Mouse (Mus musculus): ENCODE measurements around the gene Gp9. TPM values are rescaled to one million over a fixed set of nuclear protein-coding genes. Genes with fewer than 3 reads are reported as not detected.

Gene Gp9
- total RNA-seq, 2 experiments from 2014 or later, result 0.80 to 0.86 TPM

GRCm38 (mm10) chr6:87786621-87787020 lies 8.7 kb downstream of the Gp9 start:
- DNase-seq (ENCODE audit: low spot score in 2 of 2), result no peak

GRCm38 (mm10) chr6:87787108-87787890 lies 9.4 kb downstream of the Gp9 start:
- no peak for DNase-seq (ENCODE audit: low spot score in 2 of 2)

- no peak for DNase-seq (ENCODE audit: low spot score in 2 of 2)
Observed at GRCm38 (mm10) chr6:87788266-87788895, 10.5 kb downstream of the Gp9 start.

- DNase-seq (ENCODE audit: low spot score in 2 of 2), result no peak
Observed at GRCm38 (mm10) chr6:87788896-87789587, 11.2 kb downstream of the Gp9 start.

GRCm38 (mm10) chr6:87789791-87790190 lies 11.9 kb downstream of the Gp9 start:
- DNase-seq (ENCODE audit: low spot score in 2 of 2), result no peak

GRCm38 (mm10) chr6:87790779-87791480 lies 13.1 kb downstream of the Gp9 start:
- DNase-seq (ENCODE audit: low spot score in 2 of 2), result no peak

- DNase-seq (ENCODE audit: low spot score in 2 of 2), result no peak
Observed at GRCm38 (mm10) chr6:87791826-87792225, 14.0 kb downstream of the Gp9 start.

- DNase-seq (ENCODE audit: low spot score in 2 of 2), result no peak
Observed at GRCm38 (mm10) chr6:87793821-87794510, 16.1 kb downstream of the Gp9 start.

GRCm38 (mm10) chr6:87795385-87796150 lies 17.7 kb downstream of the Gp9 start:
- DNase-seq (ENCODE audit: low spot score in 2 of 2), result no peak

GRCm38 (mm10) chr6:87796251-87796880 lies 18.5 kb downstream of the Gp9 start:
- DNase-seq (ENCODE audit: low spot score in 2 of 2), result no peak

- DNase-seq (ENCODE audit: low spot score in 2 of 2), result no peak
Observed at GRCm38 (mm10) chr6:87797321-87797720, 19.4 kb downstream of the Gp9 start.

- DNase-seq (ENCODE audit: low spot score in 2 of 2), result no peak
Observed at GRCm38 (mm10) chr6:87799576-87799975, 21.7 kb downstream of the Gp9 start.

- no peak for DNase-seq (ENCODE audit: low spot score in 2 of 2)
Observed at GRCm38 (mm10) chr6:87802462-87802861, 24.6 kb downstream of the Gp9 start.

GRCm38 (mm10) chr6:87804036-87804435 lies 26.2 kb downstream of the Gp9 start:
- no peak for DNase-seq (ENCODE audit: low spot score in 2 of 2)

- DNase-seq (ENCODE audit: low spot score in 2 of 2), result no peak
Observed at GRCm38 (mm10) chr6:87804886-87805285, 27.0 kb downstream of the Gp9 start.

- no peak for DNase-seq (ENCODE audit: low spot score in 2 of 2)
Observed at GRCm38 (mm10) chr6:87805448-87805847, 27.6 kb downstream of the Gp9 start.

GRCm38 (mm10) chr6:87806028-87806427 lies 28.2 kb downstream of the Gp9 start:
- DNase-seq (ENCODE audit: low spot score in 2 of 2), result no peak

GRCm38 (mm10) chr6:87806857-87807256 lies 29.0 kb downstream of the Gp9 start:
- no peak for DNase-seq (ENCODE audit: low spot score in 2 of 2)

GRCm38 (mm10) chr6:87807735-87808440 lies 30.0 kb downstream of the Gp9 start:
- no peak for DNase-seq (ENCODE audit: low spot score in 2 of 2)
